Mouse (Mus musculus) CH12.LX (cell line): ENCODE data around the gene Unc93b1. TPM values are rescaled to one million over a fixed set of nuclear protein-coding genes. Genes with fewer than 3 reads are reported as not detected.

ENCODE experiments used
- DNase-seq: peaks from one replicate; pipeline ENCODE4 v3.0.0-alpha.2; 2013; ENCODE audit errors: extremely low read depth
- H3K27ac ChIP-seq: 2 replicates; pipeline ENCODE4 v1.5.1; 2012; ENCODE audit warnings: low read depth, mild to moderate bottlenecking, control low read depth, moderate library complexity; ENCODE audit not compliant: insufficient read depth
- H3K27me3 ChIP-seq: replicated peaks from 2 replicates; pipeline ENCODE3; 2012; ENCODE audit warnings: inconsistent platforms
- H3K36me3 ChIP-seq, 2 experiments: replicated peaks in 1 of 2; 2 replicates each; pipeline versions ENCODE3 to v1.6.1; 2012; ENCODE audit warnings: inconsistent platforms in 1 of 2, low read length in 1 of 2, mild to moderate bottlenecking in 1 of 2, mixed read lengths in 1 of 2, moderate library complexity in 1 of 2; ENCODE audit not compliant: control insufficient read depth in 1 of 2, insufficient read depth in 1 of 2
- H3K4me1 ChIP-seq, 2 experiments: 2 replicates each; pipeline ENCODE4 v1.6.1; 2012; ENCODE audit warnings: inconsistent platforms in 1 of 2, moderate library complexity in 1 of 2; ENCODE audit not compliant: insufficient read depth in 2 of 2, control insufficient read depth in 1 of 2
- H3K4me2 ChIP-seq: 2 replicates; pipeline ENCODE4 v1.6.1; 2012; ENCODE audit warnings: low read depth, mild to moderate bottlenecking, control low read depth; ENCODE audit not compliant: poor library complexity, insufficient read depth, severe bottlenecking
- H3K4me3 ChIP-seq, 3 experiments: fragments of 150-350 bp in 1 of 3; sonication (generic) in 1 of 3; replicated peaks in 1 of 3; 2 replicates each; pipeline versions ENCODE3 to v1.5.1; 2011 to 2012; ENCODE audit warnings: low read depth in 2 of 3, low read length in 2 of 3, mild to moderate bottlenecking in 2 of 3, moderate library complexity in 2 of 3, control low read depth in 1 of 3, improper control_type of control experiment in 1 of 3, inconsistent platforms in 1 of 3, mixed read lengths in 1 of 3; ENCODE audit not compliant: poor library complexity in 1 of 3
- H3K79me2 ChIP-seq: replicated peaks from 2 replicates; pipeline ENCODE4 v1.6.1; 2012; ENCODE audit warnings: mild to moderate bottlenecking, moderate library complexity; ENCODE audit not compliant: control insufficient read depth, poor library complexity, insufficient read depth, severe bottlenecking; ENCODE audit errors: extremely low read depth
- H3K9ac ChIP-seq: 2 replicates; pipeline ENCODE4 v1.6.1; 2012; ENCODE audit warnings: low read depth, mild to moderate bottlenecking, control low read depth, moderate library complexity; ENCODE audit not compliant: insufficient read depth
- H3K9me3 ChIP-seq: replicated peaks from 2 replicates; pipeline ENCODE3; 2012; ENCODE audit warnings: low read length, inconsistent platforms, mixed read lengths
- BHLHE40 ChIP-seq: IDR thresholded peaks from 2 replicates; pipeline ENCODE4 v1.6.1; 2011; ENCODE audit warnings: mild to moderate bottlenecking, low read depth, low read length, improper control_type of control experiment
- CHD1 ChIP-seq: IDR thresholded peaks from 2 replicates; pipeline ENCODE4 v1.6.1; 2012; ENCODE audit warnings: low read depth, low read length, improper control_type of control experiment, inconsistent platforms
- CTCF ChIP-seq, 2 experiments: IDR thresholded peaks in 1 of 2; conservative IDR thresholded peaks in 1 of 2; 2 replicates each; pipeline ENCODE4 v1.5.1; 2011 to 2012; ENCODE audit warnings: low read depth in 2 of 2, low read length in 2 of 2, improper control_type of control experiment in 1 of 2, inconsistent platforms in 1 of 2, mild to moderate bottlenecking in 1 of 2, moderate library complexity in 1 of 2
- E2F4 ChIP-seq: IDR thresholded peaks from 2 replicates; pipeline ENCODE4 v1.6.1; 2011; ENCODE audit warnings: low read depth, low read length, improper control_type of control experiment; ENCODE audit not compliant: insufficient replicate concordance
- ELF1 ChIP-seq: IDR thresholded peaks from 2 replicates; pipeline ENCODE4 v1.6.1; 2014; ENCODE audit warnings: low read depth, mild to moderate bottlenecking, inconsistent platforms, low read length, improper control_type of control experiment
- GABPA ChIP-seq: IDR thresholded peaks from 2 replicates; pipeline ENCODE4 v1.6.1; 2012; ENCODE audit warnings: low read depth, low read length, improper control_type of control experiment, inconsistent platforms; ENCODE audit not compliant: insufficient replicate concordance
- IRF4 ChIP-seq: IDR thresholded peaks from 2 replicates; pipeline ENCODE4 v1.6.1; 2014; ENCODE audit warnings: low read depth, mild to moderate bottlenecking, inconsistent platforms, low read length, improper control_type of control experiment
- JUN ChIP-seq: IDR thresholded peaks from 2 replicates; pipeline ENCODE4 v1.6.1; 2011; ENCODE audit warnings: low read depth, mild to moderate bottlenecking, low read length, improper control_type of control experiment, moderate library complexity; ENCODE audit not compliant: insufficient read depth
- JUND ChIP-seq: conservative IDR thresholded peaks from 2 replicates; pipeline ENCODE4 v1.6.1; 2011; ENCODE audit warnings: low read depth, low read length, improper control_type of control experiment
- MAZ ChIP-seq: IDR thresholded peaks from 2 replicates; pipeline ENCODE4 v1.6.1; 2012; ENCODE audit warnings: low read depth, mild to moderate bottlenecking, inconsistent platforms, low read length, improper control_type of control experiment, moderate library complexity
- MYC ChIP-seq: IDR thresholded peaks from 2 replicates; pipeline ENCODE4 v1.6.1; 2011; ENCODE audit warnings: low read depth, mild to moderate bottlenecking, improper control_type of control experiment, low read length
- NELFE ChIP-seq: IDR thresholded peaks from 2 replicates; pipeline ENCODE4 v1.6.1; 2011; ENCODE audit warnings: low read depth, low read length, improper control_type of control experiment
- PAX5 ChIP-seq: IDR thresholded peaks from 2 replicates; pipeline ENCODE4 v1.6.1; 2012; ENCODE audit warnings: low read length, inconsistent platforms, mixed read lengths
- POLR2A ChIP-seq: IDR thresholded peaks from 2 replicates; pipeline ENCODE4 v1.6.1; 2011; ENCODE audit warnings: low read depth, mild to moderate bottlenecking, improper control_type of control experiment, low read length
- POLR2AphosphoS2 ChIP-seq: IDR thresholded peaks from 2 replicates; pipeline ENCODE4 v1.6.1; 2011; ENCODE audit warnings: low read depth, low read length, improper control_type of control experiment
- TBP ChIP-seq: conservative IDR thresholded peaks from 2 replicates; pipeline ENCODE4 v1.6.1; 2011; ENCODE audit warnings: low read depth, low read length, improper control_type of control experiment
- TCF12 ChIP-seq: IDR thresholded peaks from 2 replicates; pipeline ENCODE4 v1.6.1; 2014; ENCODE audit warnings: low read depth, mild to moderate bottlenecking, inconsistent platforms, low read length, improper control_type of control experiment
- UBTF ChIP-seq: IDR thresholded peaks from 2 replicates; pipeline ENCODE4 v1.6.1; 2012; ENCODE audit warnings: low read depth, mild to moderate bottlenecking, inconsistent platforms, low read length, improper control_type of control experiment, moderate library complexity
- USF1 ChIP-seq: IDR thresholded peaks from 2 replicates; pipeline ENCODE4 v1.6.1; 2014; ENCODE audit warnings: low read depth, mild to moderate bottlenecking, inconsistent platforms, low read length, improper control_type of control experiment
- ZNF384 ChIP-seq: IDR thresholded peaks from 2 replicates; pipeline ENCODE4 v1.6.1; 2012; ENCODE audit warnings: low read depth, low read length, improper control_type of control experiment, inconsistent platforms
- dilution Hi-C: fragments of 300-500 bp; cut with MboI; formaldehyde crosslinking; loops from 2 replicates; pipeline ENCODE4 v1.14.3; 2020; ENCODE audit warnings: low sequenced_read_pairs; ENCODE audit not compliant: extremely low pct_unique_long_range_greater_than_20kb, extremely low pct_ligation_motif_present
- in situ Hi-C: fragments of 300-500 bp; cut with MboI; formaldehyde crosslinking; loops from 3 replicates; pipeline ENCODE4 v1.14.3; 2019; ENCODE audit warnings: low sequenced_read_pairs, low pct_ligation_motif_present, low pct_unique_long_range_greater_than_20kb, mixed read lengths
- polyA plus RNA-seq: library from polyadenylated mRNA; unstranded; fragments of >175 nt; gene quantifications from 2 replicates; pipeline ENCODE4 v1.2.1, GENCODE M21; 2012; ENCODE audit warnings: low read depth; ENCODE audit not compliant: insufficient read length
- total RNA-seq, 2 experiments: library from RNA; depleted of rRNA; stranded (reverse); fragments of 300-350 nt in 1 of 2; fragments of >200 nt in 1 of 2; gene quantifications; 2 replicates each; pipeline ENCODE4 v1.2.3; 2012 to 2014

The Unc93b1 gene
- total and polyA plus RNA-seq, 3 experiments = 82.3 to 117 (median 84.7) TPM

- TF ChIP-seq MAZ = no peak
- no peak for TF ChIP-seq TBP
- no peak for TF ChIP-seq GABPA
- peak; percentile 89 for TF ChIP-seq MYC
- TF ChIP-seq JUND = no peak
- TF ChIP-seq USF1 = no peak
- TF ChIP-seq UBTF = no peak
- peak; percentile 60; the same call in 1 of the 2 replicates for TF ChIP-seq POLR2A
- no peak for TF ChIP-seq POLR2AphosphoS2
- TF ChIP-seq CTCF (conservative IDR thresholded peaks at IDR 0.05 in 1 of 2, IDR thresholded peaks at IDR 0.05 in 1 of 2; ENCODE audit: low read depth in 2 of 2, low read length in 2 of 2) = peak in 1 of 2 experiments; percentile 21; a peak in 1 of 4 replicates
- TF ChIP-seq E2F4 = no peak
- peak; percentile 38; the same call in 1 of the 2 replicates for TF ChIP-seq ELF1
These were observed 8.2 kb downstream of the Unc93b1 start (continued) for GRCm38 (mm10) chr19:3942986-3943735.

GRCm38 (mm10) chr19:3945872-3946564, 11.0 kb downstream of the Unc93b1 start:
- in situ Hi-C loops = no loop called here
- dilution Hi-C loops = no loop called here
- DNase-seq = no peak
- Histone ChIP-seq H3K27ac (peak overlapping the region; percentile 28; the same call in 1 of the 2 replicates), H3K9me3 (no peaks in the 10 kb centered on the region), H3K36me3 (peaks cover 53 to 89% of the 10 kb centered on the region in 2 experiments), H3K4me3 (no peak overlapping the region), H3K79me2 (no peaks in the 10 kb centered on the region), H3K4me1 (peaks cover 20 to 57% of the 10 kb centered on the region in 2 experiments), H3K4me2 (no peak overlapping the region), H3K27me3 (no peaks in the 10 kb centered on the region), H3K9ac (no peak overlapping the region)
- TF ChIP-seq PAX5 (no peak), TCF12 (no peak), BHLHE40 (no peak), IRF4 (no peak), CHD1 (no peak), JUN (no peak), NELFE (no peak), ZNF384 (no peak)
